ENCODE assay signal across 8 mouse cellular contexts in the genomic region with DNA sequence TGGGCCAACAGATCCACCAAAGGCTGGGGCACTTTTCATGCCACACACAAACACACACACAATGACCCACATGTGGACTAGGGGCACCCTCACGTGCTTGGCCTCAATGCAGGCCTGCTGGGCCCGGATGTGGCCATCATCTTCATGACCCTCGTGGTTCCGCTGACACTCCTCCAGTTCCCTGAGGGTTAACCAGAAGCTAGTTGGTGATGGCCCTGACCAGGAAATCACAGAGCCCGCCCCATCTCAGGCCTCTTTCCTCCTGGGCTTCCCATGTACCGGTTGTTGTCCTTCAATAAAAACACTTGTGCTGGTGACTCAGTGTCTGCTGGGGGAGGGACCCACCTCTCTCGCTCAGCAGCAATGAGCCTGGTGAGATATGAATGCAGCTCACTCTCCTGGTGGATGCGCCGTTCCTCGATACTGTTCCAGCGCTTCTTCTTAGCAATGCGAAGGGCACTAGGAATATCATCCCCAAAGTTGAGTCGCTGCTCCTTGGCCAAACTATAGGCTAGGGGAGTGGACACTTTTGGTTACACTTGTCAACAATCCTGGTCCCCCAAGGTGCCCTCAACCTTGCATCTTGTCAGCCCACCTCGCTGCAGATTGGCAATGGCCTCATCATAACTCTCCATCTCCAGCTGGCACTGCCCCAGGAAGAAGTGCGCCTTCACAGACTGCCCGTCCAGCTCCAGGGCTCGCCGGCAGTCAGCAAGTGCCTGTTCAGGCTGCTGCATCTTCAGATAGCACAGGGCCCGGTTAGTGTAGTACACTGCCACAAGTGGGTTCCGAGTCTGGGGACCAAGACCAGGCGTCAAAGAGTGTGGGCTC. TPM values are rescaled to one million over a fixed set of nuclear protein-coding genes. Genes with fewer than 3 reads are reported as not detected.
DNase-seq lines count a peak whose midpoint lies in the region; ATAC-seq and TF ChIP-seq lines count a peak whose summit lies in the region.

No protein-coding gene starts in this region.

- no peaks in the 10 kb centered on the region for H3K9me3 ChIP-seq in heart, embryonic 14.5 days (ENCODE audit: control insufficient read depth, low read length)
- no peaks in the 10 kb centered on the region for H3K9me3 ChIP-seq in limb, embryonic 13.5 days

- no peaks in the 10 kb centered on the region for H3K27me3 ChIP-seq in liver, adult 2 months (ENCODE audit: control insufficient read depth, insufficient read depth, low read length)
- no peaks in the 10 kb centered on the region for H3K27me3 ChIP-seq in heart, embryonic 14.5 days (ENCODE audit: control insufficient read depth, insufficient read depth, low read length)
- H3K27me3 ChIP-seq in limb, embryonic 13.5 days: no peaks in the 10 kb centered on the region

- H3K4me1 ChIP-seq in liver, adult 2 months (ENCODE audit: control insufficient read depth, insufficient read depth, low read length): peaks cover 45% of the 10 kb centered on the region
- H3K4me1 ChIP-seq in brown adipose tissue, adult 24 weeks (ENCODE audit: control insufficient read depth, insufficient read depth, insufficient read length, low read length): peaks cover 31% of the 10 kb centered on the region
- H3K4me1 ChIP-seq in heart, embryonic 14.5 days (ENCODE audit: control insufficient read depth in 2 of 2, insufficient read depth in 2 of 2, low read length in 2 of 2): peaks cover 29 to 57% of the 10 kb centered on the region in 2 experiments
- H3K4me1 ChIP-seq in limb, embryonic 13.5 days: peaks cover 76% of the 10 kb centered on the region
- peaks cover 73% of the 10 kb centered on the region for H3K4me1 ChIP-seq in olfactory bulb, adult 2 months (ENCODE audit: control insufficient read depth, insufficient read depth, low read length)

- 0 out of 2 replicates have a peak, but pooled peaks cover 4% of the 10 kb centered on the region for H3K36me3 ChIP-seq in liver, adult 2 months (ENCODE audit: control insufficient read depth, insufficient read depth, low read length)
- peaks cover 56% of the 10 kb centered on the region for H3K36me3 ChIP-seq in heart, embryonic 14.5 days (ENCODE audit: control insufficient read depth, insufficient read depth, low read length)
- H3K36me3 ChIP-seq in limb, embryonic 13.5 days: peaks cover 45% of the 10 kb centered on the region

- no peak for TF ChIP-seq CTCF in liver, adult 2 months (IDR thresholded peaks at IDR 0.05; ENCODE audit: low read depth, low read length)
- TF ChIP-seq CTCF in olfactory bulb, adult 2 months (IDR thresholded peaks at IDR 0.05; ENCODE audit: insufficient read depth, low read depth, low read length): no peak

- 37% methylated on average over 21 of the region's 21 CpGs for WGBS in liver, adult 2 months
- WGBS in heart, embryonic 14.5 days: 45% methylated on average over 21 of the region's 21 CpGs
- WGBS in limb, embryonic 13.5 days: 61% methylated on average over 21 of the region's 21 CpGs
- WGBS in olfactory bulb, adult 2 months: 43% methylated on average over 21 of the region's 21 CpGs

- H3K4me3 ChIP-seq in liver, adult 2 months (ENCODE audit: insufficient read depth, low read depth, low read length): peak overlapping the region; percentile 80
- H3K4me3 ChIP-seq in brown adipose tissue, adult 24 weeks (ENCODE audit: insufficient read depth, low read depth, low read length): peak overlapping the region; percentile 87
- H3K4me3 ChIP-seq in heart, embryonic 14.5 days (ENCODE audit: control insufficient read depth in 1 of 2, insufficient read depth in 1 of 2, low read depth in 1 of 2, low read length in 2 of 2): peak overlapping the region; percentile 57 to 74
- H3K4me3 ChIP-seq in limb, embryonic 13.5 days: peak overlapping the region; percentile 88
- H3K4me3 ChIP-seq in olfactory bulb, adult 2 months (ENCODE audit: insufficient read depth, low read depth, low read length): peak overlapping the region; percentile 76

- peaks cover 26% of the 10 kb centered on the region for H3K79me2 ChIP-seq in liver, adult 2 months (ENCODE audit: control insufficient read depth, insufficient read depth, low read length)

- no peak for ATAC-seq in heart, embryonic 14.5 days (ENCODE audit: insufficient number of reproducible peaks, insufficient read depth, low FRiP score, low read depth)
- no peak for ATAC-seq in limb, embryonic 13.5 days (ENCODE audit: low FRiP score, low read depth)

- H3K9ac ChIP-seq in liver, adult 2 months (ENCODE audit: low read depth, low read length): peak overlapping the region; percentile 94
- H3K9ac ChIP-seq in heart, embryonic 14.5 days (ENCODE audit: low read length): peak overlapping the region; percentile 76
- peak overlapping the region; percentile 91 for H3K9ac ChIP-seq in limb, embryonic 13.5 days

- no peak for TF ChIP-seq POLR2A in liver, adult 2 months (IDR thresholded peaks at IDR 0.05; ENCODE audit: extremely low read depth, insufficient read depth, low read length)
- no peak for TF ChIP-seq POLR2A in olfactory bulb, adult 2 months (IDR thresholded peaks at IDR 0.05; ENCODE audit: insufficient read depth, low read depth, low read length)

- H3K27ac ChIP-seq in liver, adult 2 months (replicated peaks; ENCODE audit: insufficient read depth, low read depth, low read length): peak overlapping the region; percentile 90
- H3K27ac ChIP-seq in brown adipose tissue, adult 24 weeks (replicated peaks; ENCODE audit: low read depth, low read length): 0 out of 2 replicates have a peak overlapping the region, but pooled peaks have one; percentile 10
- peak overlapping the region in 1 of 2 experiments; percentile 99; a peak in 2 of 4 replicates for H3K27ac ChIP-seq in heart, embryonic 14.5 days (replicated peaks in 1 of 2; ENCODE audit: control insufficient read depth in 1 of 2, insufficient read depth in 1 of 2, low read depth in 2 of 2, low read length in 2 of 2)
- H3K27ac ChIP-seq in limb, embryonic 13.5 days: peak overlapping the region; percentile 86; the same call in 1 of the 2 replicates
- H3K27ac ChIP-seq in olfactory bulb, adult 2 months (ENCODE audit: insufficient read depth, low read depth, low read length): no peak overlapping the region

- intact Hi-C loops in left cerebral cortex, postnatal 25 days (cut with DNase I): no loop called here

- peak overlapping the region; percentile 91 for H3K4me2 ChIP-seq in heart, embryonic 14.5 days (ENCODE audit: low read length)
- peak overlapping the region; percentile 98 for H3K4me2 ChIP-seq in limb, embryonic 13.5 days (replicated peaks)

- DNase-seq in liver, adult 2 months (ENCODE audit: extremely low read depth, low read depth, low spot score): no peak
- no peak for DNase-seq in liver
- no peak for DNase-seq in left cerebral cortex, postnatal 25 days (ENCODE audit: low spot score in 2 of 2)
- no peak for DNase-seq in layer of hippocampus, adult 8-10 months (ENCODE audit: low spot score in 2 of 2)

RNA-seq across cellular contexts. Expression of a gene that starts 1.5 kb away (rescaled TPM):
- 50.4 and 55.3 TPM in 2 replicates for total RNA-seq in liver, adult 2 months (2014; rRNA removed)
- polyA plus RNA-seq in liver, adult 2 months (2012; rRNA removed): 81.3 and 94.4 TPM in 2 replicates
- polyA plus RNA-seq in brown adipose tissue, adult 24 weeks (2012; ENCODE audit: insufficient read depth, insufficient read length, missing spikeins): 65.3 and 69.4 TPM in 2 replicates
- polyA plus RNA-seq in heart, embryonic 14.5 days (2014; fragmentation: Nextera tagmentation; extraction: Ambion mirVana): 282 and 298 TPM in 2 replicates
- polyA plus RNA-seq in limb, embryonic 13.5 days (2015; fragmentation: Nextera tagmentation; extraction: Ambion mirVana): 359 and 366 TPM in 2 replicates
- polyA plus RNA-seq in olfactory bulb, adult 2 months (2012; ENCODE audit: insufficient read depth, insufficient read length, low replicate concordance, missing spikeins): not detected in 2 replicates
- total RNA-seq in left cerebral cortex, postnatal 25 days (2021): 100 to 1,000 TPM; 171 to 173 TPM
- 100 to 1,000 TPM; 151 to 155 (median 152) TPM for total RNA-seq in layer of hippocampus, adult 8-10 months (2022)

RNA-seq across cellular contexts. Expression of a gene that starts 3.0 kb away (rescaled TPM):
- 25.6 and 30.5 TPM in 2 replicates for total RNA-seq in liver, adult 2 months (2014; rRNA removed)
- polyA plus RNA-seq in liver, adult 2 months (2012; rRNA removed): 75.0 and 78.4 TPM in 2 replicates
- 29.2 and 37.3 TPM in 2 replicates for polyA plus RNA-seq in brown adipose tissue, adult 24 weeks (2012; ENCODE audit: insufficient read depth, insufficient read length, missing spikeins)
- 28.8 and 30.0 TPM in 2 replicates for polyA plus RNA-seq in heart, embryonic 14.5 days (2014; fragmentation: Nextera tagmentation; extraction: Ambion mirVana)
- polyA plus RNA-seq in limb, embryonic 13.5 days (2015; fragmentation: Nextera tagmentation; extraction: Ambion mirVana): 57.9 and 60.7 TPM in 2 replicates
- not detected in 2 replicates for polyA plus RNA-seq in olfactory bulb, adult 2 months (2012; ENCODE audit: insufficient read depth, insufficient read length, low replicate concordance, missing spikeins)
- total RNA-seq in left cerebral cortex, postnatal 25 days (2021): 10 to 100 TPM; 55.9 to 57.6 TPM
- total RNA-seq in layer of hippocampus, adult 8-10 months (2022): 10 to 100 TPM; 61.0 to 63.6 (median 61.8) TPM

RNA-seq across cellular contexts. Expression of a gene that starts 5.4 kb away (rescaled TPM):
- 0.40 and 0.74 TPM in 2 replicates for total RNA-seq in liver, adult 2 months (2014; rRNA removed)
- polyA plus RNA-seq in liver, adult 2 months (2012; rRNA removed): 3.8 and 5.5 TPM in 2 replicates
- polyA plus RNA-seq in brown adipose tissue, adult 24 weeks (2012; ENCODE audit: insufficient read depth, insufficient read length, missing spikeins): 3.4 and 5.0 TPM in 2 replicates
- 1.2 and 1.5 TPM in 2 replicates for polyA plus RNA-seq in heart, embryonic 14.5 days (2014; fragmentation: Nextera tagmentation; extraction: Ambion mirVana)
- polyA plus RNA-seq in limb, embryonic 13.5 days (2015; fragmentation: Nextera tagmentation; extraction: Ambion mirVana): 1.4 and 1.6 TPM in 2 replicates
- polyA plus RNA-seq in olfactory bulb, adult 2 months (2012; ENCODE audit: insufficient read depth, insufficient read length, low replicate concordance, missing spikeins): not detected in 2 replicates
- 10 to 100 TPM; 59.0 to 59.7 TPM for total RNA-seq in left cerebral cortex, postnatal 25 days (2021)
- 10 to 100 TPM; 31.6 to 44.8 (median 40.9) TPM for total RNA-seq in layer of hippocampus, adult 8-10 months (2022)

RNA-seq across cellular contexts. Expression of a gene that starts 8.2 kb away (rescaled TPM):
- 13.3 and 15.6 TPM in 2 replicates for total RNA-seq in liver, adult 2 months (2014; rRNA removed)
- polyA plus RNA-seq in liver, adult 2 months (2012; rRNA removed): 23.9 and 24.8 TPM in 2 replicates
- 6.3 and 7.1 TPM in 2 replicates for polyA plus RNA-seq in brown adipose tissue, adult 24 weeks (2012; ENCODE audit: insufficient read depth, insufficient read length, missing spikeins)
- 15.2 and 17.3 TPM in 2 replicates for polyA plus RNA-seq in heart, embryonic 14.5 days (2014; fragmentation: Nextera tagmentation; extraction: Ambion mirVana)
- polyA plus RNA-seq in limb, embryonic 13.5 days (2015; fragmentation: Nextera tagmentation; extraction: Ambion mirVana): 25.2 and 27.7 TPM in 2 replicates
- not detected in 2 replicates for polyA plus RNA-seq in olfactory bulb, adult 2 months (2012; ENCODE audit: insufficient read depth, insufficient read length, low replicate concordance, missing spikeins)
- total RNA-seq in left cerebral cortex, postnatal 25 days (2021): 10 to 100 TPM; 25.1 to 25.4 TPM
- total RNA-seq in layer of hippocampus, adult 8-10 months (2022): 10 to 100 TPM; 22.8 to 29.0 (median 26.5) TPM

RNA-seq across cellular contexts. Expression of a gene that starts 9.9 kb away (rescaled TPM):
- 2.7 and 4.8 TPM in 2 replicates for total RNA-seq in liver, adult 2 months (2014; rRNA removed)
- polyA plus RNA-seq in liver, adult 2 months (2012; rRNA removed): 19.1 and 26.9 TPM in 2 replicates
- polyA plus RNA-seq in brown adipose tissue, adult 24 weeks (2012; ENCODE audit: insufficient read depth, insufficient read length, missing spikeins): 0.95 and 1.6 TPM in 2 replicates
- polyA plus RNA-seq in heart, embryonic 14.5 days (2014; fragmentation: Nextera tagmentation; extraction: Ambion mirVana): 1.2 and 1.9 TPM in 2 replicates
- polyA plus RNA-seq in limb, embryonic 13.5 days (2015; fragmentation: Nextera tagmentation; extraction: Ambion mirVana): 1.5 and 1.9 TPM in 2 replicates
- polyA plus RNA-seq in olfactory bulb, adult 2 months (2012; ENCODE audit: insufficient read depth, insufficient read length, low replicate concordance, missing spikeins): not detected in 2 replicates
- total RNA-seq in left cerebral cortex, postnatal 25 days (2021): 10 to 100 TPM; 23.0 to 25.2 TPM
- total RNA-seq in layer of hippocampus, adult 8-10 months (2022): 10 to 100 TPM; 21.4 to 27.6 (median 25.7) TPM

Comparison
In these comparisons a context has a peak if more than half of its experiments do, and no peak if none do; other contexts are left out.
1. RNA of a gene that starts 3.0 kb away (polyA plus RNA-seq): 75.0 to 78.4 TPM in liver, adult 2 months, 57.9 to 60.7 TPM in limb, embryonic 13.5 days, 28.8 to 30.0 TPM in heart, embryonic 14.5 days and 29.2 to 37.3 TPM in brown adipose tissue, adult 24 weeks; not detected in olfactory bulb, adult 2 months; every median in the first group is over 10 times any median in the second.
2. Peak in every context shown above with its lines, with median percentiles within 50 percentile points of each other: H3K4me3 ChIP-seq and H3K9ac ChIP-seq.